Mouse (Mus musculus): ENCODE measurements around the gene Gm13306.
"Not testable (repeated sequence)": the region's sequence is repeated elsewhere in the genome, so short reads cannot be mapped to it uniquely, and the experiment has no call there.

DNA sequence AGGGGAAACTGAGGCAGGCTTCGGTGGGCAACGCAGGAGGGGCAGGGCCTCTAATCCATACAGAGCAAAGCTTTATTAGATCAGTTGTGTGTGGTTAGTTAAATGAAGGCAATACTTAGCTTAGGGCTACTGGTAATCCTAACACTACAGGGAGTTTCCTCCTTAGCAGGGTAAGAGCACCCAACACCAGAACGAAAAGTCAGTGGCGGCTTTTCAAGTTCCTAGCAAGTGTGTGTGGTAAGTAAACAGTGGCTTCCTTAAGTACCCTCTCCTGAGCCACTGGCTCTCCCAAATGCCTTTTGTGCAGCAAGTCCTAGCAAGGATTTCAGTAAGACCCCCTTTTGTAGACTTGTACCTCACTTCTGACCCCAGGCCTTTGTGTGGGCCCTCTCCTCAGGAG, 25.0 kb downstream of the Gm13306 start:
- TF ChIP-seq POLR2A (IDR thresholded peaks at IDR 0.05; ENCODE audit: low read depth, low read length); CTCF (conservative IDR thresholded peaks at IDR 0.05; ENCODE audit: insufficient read depth, insufficient read length, low read depth, low read length): not testable (repeated sequence)

Measured in kidney, adult 2 months (tissue).